10 mouse cellular contexts compared by ENCODE assay signal in the genomic region with DNA sequence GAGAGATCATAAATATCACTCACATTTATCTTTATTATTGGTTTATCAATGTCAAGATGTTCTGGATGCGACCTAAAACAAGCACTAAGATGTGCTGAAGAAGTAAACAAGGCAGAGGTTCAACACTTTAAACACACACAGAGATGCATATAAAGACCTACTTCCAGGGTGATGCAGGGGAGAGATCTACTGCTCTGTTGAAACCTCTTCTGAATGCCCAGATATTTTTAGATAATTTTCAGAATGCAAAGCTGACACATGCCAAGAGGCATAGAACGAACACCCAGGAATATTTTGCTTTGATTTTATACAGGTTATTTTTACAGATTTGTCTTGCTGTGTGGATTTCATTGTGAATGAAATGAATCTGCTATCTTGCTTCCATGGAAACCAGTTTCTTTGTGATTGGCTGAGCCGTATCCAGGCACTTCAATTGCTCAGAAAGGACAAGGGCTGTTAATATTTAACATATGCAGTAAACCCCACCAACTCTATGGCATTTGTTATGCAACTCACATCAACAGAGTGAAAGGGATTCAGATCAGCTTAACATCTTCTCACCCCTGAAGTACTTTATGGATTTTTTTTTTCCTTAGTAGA.
DNase-seq lines count a peak whose midpoint lies in the region; ATAC-seq and TF ChIP-seq lines count a peak whose summit lies in the region.
"Had no signal": no experiment of that assay in that cellular context is flagged by ENCODE, and none has a peak within 500 bp of the region (broad histone marks: within the 10 kb centered on the region; RNA-seq: fewer than 3 reads in every experiment).

No protein-coding gene starts in this region.

- H3K27me3 ChIP-seq in liver, postnatal 0 days (ENCODE audit: insufficient read depth, low read length) = no peaks in the 10 kb centered on the region
- H3K27me3 ChIP-seq in forebrain, postnatal 0 days (ENCODE audit: insufficient read depth, low read length) = no peaks in the 10 kb centered on the region
- H3K27me3 ChIP-seq: liver, embryonic 15.5 days had no signal

- no peak for TF ChIP-seq CTCF in liver, postnatal 0 days (IDR thresholded peaks at IDR 0.05; ENCODE audit: low read depth)
- no peak for TF ChIP-seq CTCF in forebrain, postnatal 0 days (IDR thresholded peaks at IDR 0.05; ENCODE audit: low read depth)

- no peaks in the 10 kb centered on the region for H3K9me3 ChIP-seq in liver, postnatal 0 days (ENCODE audit: low read length)
- H3K9me3 ChIP-seq in forebrain, postnatal 0 days (ENCODE audit: low read length) = no peaks in the 10 kb centered on the region
- H3K9me3 ChIP-seq: liver, embryonic 15.5 days had no signal

- H3K27ac ChIP-seq in liver, postnatal 0 days (ENCODE audit: low read depth) = no peak overlapping the region
- H3K27ac ChIP-seq in forebrain, postnatal 0 days (ENCODE audit: low read depth, low read length) = peak overlapping the region; percentile 67
- H3K27ac ChIP-seq: liver, embryonic 15.5 days had no signal

- no peak overlapping the region for H3K4me2 ChIP-seq in liver, postnatal 0 days (ENCODE audit: low read depth, low read length)
- no peak overlapping the region for H3K4me2 ChIP-seq in forebrain, postnatal 0 days (ENCODE audit: low read depth)
- H3K4me2 ChIP-seq: liver, embryonic 15.5 days had no signal

- no peak overlapping the region for H3K4me3 ChIP-seq in liver, postnatal 0 days (ENCODE audit: low read depth, low read length)
- H3K4me3 ChIP-seq in forebrain, postnatal 0 days (ENCODE audit: low read depth, low read length) = no peak overlapping the region
- H3K4me3 ChIP-seq: liver, embryonic 15.5 days had no signal

- no peak overlapping the region for H3K9ac ChIP-seq in liver, postnatal 0 days (replicated peaks)
- no peak overlapping the region for H3K9ac ChIP-seq in forebrain, postnatal 0 days
- H3K9ac ChIP-seq: liver, embryonic 15.5 days had no signal

- 56% methylated on average over 3 of the region's 3 CpGs for WGBS in liver, postnatal 0 days (ENCODE audit: insufficient replicate concordance)
- WGBS in forebrain, postnatal 0 days = 22% methylated on average over 3 of the region's 3 CpGs

- H3K4me1 ChIP-seq in liver, postnatal 0 days (ENCODE audit: insufficient read depth) = no peaks in the 10 kb centered on the region
- H3K4me1 ChIP-seq in forebrain, postnatal 0 days (ENCODE audit: insufficient read depth) = peaks cover 22% of the 10 kb centered on the region
- H3K4me1 ChIP-seq: liver, embryonic 15.5 days had no signal

- intact Hi-C loops in heart, postnatal 36 days (cut with DNase I) = no loop called here
- intact Hi-C loops in heart, postnatal 25 days (cut with DNase I) = no loop called here

- H3K36me3 ChIP-seq in liver, postnatal 0 days (replicated peaks; ENCODE audit: insufficient read depth, low read length) = no peaks in the 10 kb centered on the region
- no peaks in the 10 kb centered on the region for H3K36me3 ChIP-seq in forebrain, postnatal 0 days (ENCODE audit: insufficient read depth)
- H3K36me3 ChIP-seq: liver, embryonic 15.5 days had no signal

- no peak for TF ChIP-seq EP300 in liver, postnatal 0 days (IDR thresholded peaks at IDR 0.05; ENCODE audit: low read depth)

- DNase-seq in liver, postnatal 0 days = no peak
- DNase-seq in liver = no peak
- DNase-seq in forebrain, postnatal 0 days = peak; percentile 82
- peak; percentile 42 for DNase-seq in layer of hippocampus, adult 9-10 months (ENCODE audit: low spot score)
- peak; percentile 54 to 81 for DNase-seq in right cerebral cortex, postnatal 10 days (ENCODE audit: low spot score in 2 of 2)
- DNase-seq in thymus, postnatal 14 days = no peak
- DNase-seq in heart, postnatal 36 days = no peak
- no peak for DNase-seq in heart, postnatal 25 days (ENCODE audit: low spot score)
- DNase-seq: cerebellum, postnatal 25 days had no signal

- peak; percentile 41; the same call in 1 of the 2 replicates for ATAC-seq in liver, postnatal 0 days
- ATAC-seq in forebrain, postnatal 0 days = peak; percentile 84

Comparison
In these comparisons a context has a peak if more than half of its experiments do, and no peak if none do; other contexts are left out.
1. DNase-seq: peak in forebrain, postnatal 0 days (single experiment), layer of hippocampus, adult 9-10 months (single experiment) and right cerebral cortex, postnatal 10 days (2 of 2); none in liver, postnatal 0 days (single experiment), liver (single experiment), thymus, postnatal 14 days (single experiment), heart, postnatal 36 days (0 of 2) and heart, postnatal 25 days (single experiment).